Comparison of ENCODE assay signal across 20 mouse cellular contexts in genomic region chr6:22908510-22909256, GRCm38 (mm10). TPM values are rescaled to one million over a fixed set of nuclear protein-coding genes. Genes with fewer than 3 reads are reported as not detected.
A peak's percentile ranks its signal among the peaks of the same experiment; 100 is the strongest.
DNase-seq lines count a peak whose midpoint lies in the region; ATAC-seq and TF ChIP-seq lines count a peak whose summit lies in the region.
"Had no signal": no experiment of that assay in that cellular context is flagged by ENCODE, and none has a peak within 500 bp of the region (broad histone marks: within the 10 kb centered on the region; RNA-seq: fewer than 3 reads in every experiment).

No protein-coding gene starts in this region.

- ATAC-seq in forebrain, embryonic 12.5 days (ENCODE audit: low FRiP score): 0 out of 2 replicates have a peak, but pooled peaks have one; percentile 19
- no peak for ATAC-seq in forebrain, embryonic 15.5 days (replicated peaks)
- ATAC-seq in midbrain, embryonic 13.5 days: 0 out of 2 replicates have a peak, but pooled peaks have one; percentile 56
- no peak for ATAC-seq in midbrain, embryonic 15.5 days (replicated peaks)
- no peak for ATAC-seq in hindbrain, embryonic 14.5 days (ENCODE audit: low FRiP score)
- ATAC-seq: inflammation-experienced regulatory T-cells, adult 6 months; Patski had no signal

- H3K4me3 ChIP-seq in forebrain, embryonic 12.5 days (replicated peaks): no peak overlapping the region
- no peak overlapping the region for H3K4me3 ChIP-seq in forebrain, embryonic 15.5 days
- no peak overlapping the region for H3K4me3 ChIP-seq in midbrain, embryonic 13.5 days (replicated peaks)
- no peak overlapping the region for H3K4me3 ChIP-seq in midbrain, embryonic 15.5 days
- H3K4me3 ChIP-seq in hindbrain, embryonic 14.5 days (replicated peaks; ENCODE audit: low read length): no peak overlapping the region
- H3K4me3 ChIP-seq in kidney, adult 2 months (ENCODE audit: insufficient read depth, low read depth, low read length): no peak overlapping the region
- no peak overlapping the region for H3K4me3 ChIP-seq in cerebellum, adult 2 months (replicated peaks; ENCODE audit: insufficient read depth, low read depth, low read length)
- H3K4me3 ChIP-seq: heart, adult 2 months; heart, embryonic 13.5 days had no signal

- H3K27ac ChIP-seq in forebrain, embryonic 12.5 days: no peak overlapping the region
- no peak overlapping the region for H3K27ac ChIP-seq in forebrain, embryonic 15.5 days (replicated peaks)
- H3K27ac ChIP-seq in midbrain, embryonic 13.5 days: no peak overlapping the region
- no peak overlapping the region for H3K27ac ChIP-seq in midbrain, embryonic 15.5 days
- peak overlapping the region; percentile 60; the same call in 1 of the 2 replicates for H3K27ac ChIP-seq in hindbrain, embryonic 14.5 days
- H3K27ac ChIP-seq in kidney, adult 2 months (ENCODE audit: insufficient read depth, low read depth, low read length): no peak overlapping the region
- no peak overlapping the region for H3K27ac ChIP-seq in cerebellum, adult 2 months (ENCODE audit: insufficient read depth, low read length)
- H3K27ac ChIP-seq: heart, adult 2 months; heart, embryonic 13.5 days; macrophage; stomach, postnatal 0 days had no signal

- no peak overlapping the region for H3K9ac ChIP-seq in forebrain, embryonic 12.5 days
- H3K9ac ChIP-seq in forebrain, embryonic 15.5 days (replicated peaks): no peak overlapping the region
- H3K9ac ChIP-seq in midbrain, embryonic 13.5 days (replicated peaks): no peak overlapping the region
- H3K9ac ChIP-seq in midbrain, embryonic 15.5 days: no peak overlapping the region
- no peak overlapping the region for H3K9ac ChIP-seq in hindbrain, embryonic 14.5 days
- H3K9ac ChIP-seq: heart, embryonic 13.5 days had no signal

- no peak overlapping the region for H3K4me2 ChIP-seq in forebrain, embryonic 12.5 days
- H3K4me2 ChIP-seq in forebrain, embryonic 15.5 days (replicated peaks): no peak overlapping the region
- H3K4me2 ChIP-seq in midbrain, embryonic 13.5 days (replicated peaks): no peak overlapping the region
- no peak overlapping the region for H3K4me2 ChIP-seq in midbrain, embryonic 15.5 days
- no peak overlapping the region for H3K4me2 ChIP-seq in hindbrain, embryonic 14.5 days (replicated peaks)
- H3K4me2 ChIP-seq: heart, embryonic 13.5 days had no signal

- peaks cover 13% of the 10 kb centered on the region for H3K4me1 ChIP-seq in forebrain, embryonic 12.5 days
- H3K4me1 ChIP-seq in forebrain, embryonic 15.5 days: peaks cover 23% of the 10 kb centered on the region
- H3K4me1 ChIP-seq in midbrain, embryonic 13.5 days (replicated peaks): peaks cover 13% of the 10 kb centered on the region
- H3K4me1 ChIP-seq in midbrain, embryonic 15.5 days: peaks cover 7% of the 10 kb centered on the region; the same call in 1 of the 2 replicates
- H3K4me1 ChIP-seq in hindbrain, embryonic 14.5 days (replicated peaks; ENCODE audit: control insufficient read depth, insufficient read depth, low read length): peaks cover 17% of the 10 kb centered on the region
- no peaks in the 10 kb centered on the region for H3K4me1 ChIP-seq in kidney, adult 2 months (ENCODE audit: control insufficient read depth, insufficient read depth, low read length)
- H3K4me1 ChIP-seq in cerebellum, adult 2 months (ENCODE audit: control insufficient read depth, insufficient read depth, low read length): no peaks in the 10 kb centered on the region
- H3K4me1 ChIP-seq: heart, embryonic 13.5 days had no signal

- no peak for TF ChIP-seq CTCF in kidney, adult 2 months (conservative IDR thresholded peaks at IDR 0.05; ENCODE audit: insufficient read depth, insufficient read length, low read depth, low read length)
- no peak for TF ChIP-seq CTCF in cerebellum, adult 2 months (IDR thresholded peaks at IDR 0.05; ENCODE audit: borderline replicate concordance, insufficient read depth, low read depth, low read length)

- whole genome bisulfite sequencing in forebrain, embryonic 12.5 days: 71% methylated on average over 6 of the region's 6 CpGs
- 68% methylated on average over 6 of the region's 6 CpGs for WGBS in forebrain, embryonic 15.5 days
- WGBS in midbrain, embryonic 13.5 days: 72% methylated on average over 6 of the region's 6 CpGs
- 71% methylated on average over 6 of the region's 6 CpGs for WGBS in midbrain, embryonic 15.5 days
- WGBS in hindbrain, embryonic 14.5 days: 70% methylated on average over 6 of the region's 6 CpGs
- 76% methylated on average over 6 of the region's 6 CpGs for WGBS in kidney, adult 2 months
- WGBS in cerebellum, adult 2 months: 73% methylated on average over 6 of the region's 6 CpGs

- H3K9me3 ChIP-seq in forebrain, embryonic 12.5 days: no peaks in the 10 kb centered on the region
- H3K9me3 ChIP-seq in forebrain, embryonic 15.5 days: no peaks in the 10 kb centered on the region
- H3K9me3 ChIP-seq in midbrain, embryonic 13.5 days: no peaks in the 10 kb centered on the region
- no peaks in the 10 kb centered on the region for H3K9me3 ChIP-seq in midbrain, embryonic 15.5 days
- no peaks in the 10 kb centered on the region for H3K9me3 ChIP-seq in hindbrain, embryonic 14.5 days (ENCODE audit: control insufficient read depth, low read length)
- H3K9me3 ChIP-seq: heart, embryonic 13.5 days had no signal

- TF ChIP-seq POLR2A in kidney, adult 2 months (IDR thresholded peaks at IDR 0.05; ENCODE audit: low read depth, low read length): no peak
- no peak for TF ChIP-seq POLR2A in cerebellum, adult 2 months (IDR thresholded peaks at IDR 0.05; ENCODE audit: borderline replicate concordance, insufficient read depth, low read length)

- H3K36me3 ChIP-seq in forebrain, embryonic 12.5 days (replicated peaks): no peaks in the 10 kb centered on the region
- no peaks in the 10 kb centered on the region for H3K36me3 ChIP-seq in forebrain, embryonic 15.5 days
- no peaks in the 10 kb centered on the region for H3K36me3 ChIP-seq in midbrain, embryonic 13.5 days
- H3K36me3 ChIP-seq in midbrain, embryonic 15.5 days (replicated peaks): no peaks in the 10 kb centered on the region
- H3K36me3 ChIP-seq in hindbrain, embryonic 14.5 days (replicated peaks; ENCODE audit: control insufficient read depth, insufficient read depth): no peaks in the 10 kb centered on the region
- no peaks in the 10 kb centered on the region for H3K36me3 ChIP-seq in kidney, adult 2 months (ENCODE audit: control insufficient read depth, insufficient read depth, low read length)
- H3K36me3 ChIP-seq: heart, embryonic 13.5 days had no signal

- no peak for DNase-seq in hindbrain, embryonic 14.5 days (ENCODE audit: low spot score)
- DNase-seq in kidney, adult 2 months: no peak
- DNase-seq in cerebellum, adult 2 months: no peak
- DNase-seq: gastrocnemius, postnatal 36 days; heart, adult 2 months; heart, postnatal 14 days; kidney, adult 8-10 months; kidney, postnatal 10 days; right cerebral cortex, postnatal 14 days; thymus, adult 2 months; thymus, postnatal 4 days had no signal

- H3K27me3 ChIP-seq in forebrain, embryonic 12.5 days: no peaks in the 10 kb centered on the region
- H3K27me3 ChIP-seq in forebrain, embryonic 15.5 days: no peaks in the 10 kb centered on the region
- no peaks in the 10 kb centered on the region for H3K27me3 ChIP-seq in midbrain, embryonic 13.5 days
- no peaks in the 10 kb centered on the region for H3K27me3 ChIP-seq in midbrain, embryonic 15.5 days (replicated peaks)
- H3K27me3 ChIP-seq in hindbrain, embryonic 14.5 days (ENCODE audit: control insufficient read depth, insufficient read depth, low read length): no peaks in the 10 kb centered on the region
- H3K27me3 ChIP-seq in kidney, adult 2 months (replicated peaks; ENCODE audit: control insufficient read depth, insufficient read depth, low read length): no peaks in the 10 kb centered on the region
- no peaks in the 10 kb centered on the region for H3K27me3 ChIP-seq in cerebellum, adult 2 months (ENCODE audit: control insufficient read depth, insufficient read depth, low read length)
- H3K27me3 ChIP-seq: heart, embryonic 13.5 days; Patski had no signal

RNA-seq across cellular contexts. Expression of gene Ptprz1, which starts 33.4 kb away (rescaled TPM):
- polyA plus RNA-seq in forebrain, embryonic 12.5 days (2016; fragmentation: Nextera tagmentation; extraction: Ambion mirVana): 102 and 115 TPM in 2 replicates
- 101 and 106 TPM in 2 replicates for polyA plus RNA-seq in forebrain, embryonic 15.5 days (2015; fragmentation: Nextera tagmentation; extraction: Ambion mirVana)
- 50.1 and 62.2 TPM in 2 replicates for polyA plus RNA-seq in midbrain, embryonic 13.5 days (2015; fragmentation: Nextera tagmentation; extraction: Ambion mirVana)
- 69.8 and 74.3 TPM in 2 replicates for polyA plus RNA-seq in midbrain, embryonic 15.5 days (2015; fragmentation: Nextera tagmentation; extraction: Ambion mirVana)
- 77.5 and 92.5 TPM in 2 replicates for polyA plus RNA-seq in hindbrain, embryonic 14.5 days (2014; fragmentation: Nextera tagmentation; extraction: Ambion mirVana)
- polyA plus RNA-seq in kidney, adult 2 months (2012; rRNA removed): 0.11 and 0.14 TPM in 2 replicates
- 102 and 113 TPM in 2 replicates for polyA plus RNA-seq in cerebellum, adult 2 months (2012; rRNA removed)
- polyA plus RNA-seq: macrophage had no signal

Comparison
In these comparisons a context has a peak if more than half of its experiments do, and no peak if none do; other contexts are left out.
1. ATAC-seq: peak in forebrain, embryonic 12.5 days (single experiment) and midbrain, embryonic 13.5 days (single experiment); none in forebrain, embryonic 15.5 days (single experiment), midbrain, embryonic 15.5 days (single experiment) and hindbrain, embryonic 14.5 days (single experiment).
2. RNA of gene Ptprz1, which starts 33.4 kb away (polyA plus RNA-seq): 101 to 106 TPM in forebrain, embryonic 15.5 days, 102 to 113 TPM in cerebellum, adult 2 months, 102 to 115 TPM in forebrain, embryonic 12.5 days, 77.5 to 92.5 TPM in hindbrain, embryonic 14.5 days, 69.8 to 74.3 TPM in midbrain, embryonic 15.5 days and 50.1 to 62.2 TPM in midbrain, embryonic 13.5 days; 0.11 to 0.14 TPM in kidney, adult 2 months; every median in the first group is over 10 times any median in the second.